Mouse (Mus musculus) testis, adult 2 months (tissue): ENCODE results near the gene Ppp2r5c.

Source experiments
- CTCF ChIP-seq: fragments of 200-500 bp; IDR thresholded peaks from 2 replicates; pipeline ENCODE4 v1.5.1; 2012; ENCODE audit warnings: low read depth, mild to moderate bottlenecking, inconsistent platforms, low read length, moderate library complexity; ENCODE audit not compliant: control insufficient read depth, insufficient read depth, insufficient replicate concordance
- POLR2A ChIP-seq: fragments of 200-500 bp; IDR thresholded peaks from 2 replicates; pipeline ENCODE4 v1.6.1; 2012; ENCODE audit warnings: low read depth, mild to moderate bottlenecking, inconsistent platforms, low read length, moderate library complexity; ENCODE audit not compliant: control insufficient read depth

- TF ChIP-seq CTCF (no peak), POLR2A (no peak)
Measured at GRCm38 (mm10) chr12:110458667-110459066, 11.7 kb downstream of the Ppp2r5c start.
